Mouse (Mus musculus): ENCODE measurements at regions not wholly inside any gene's neighbourhood (a gene's known extent, or its start where the extent isn't known, plus 50 kb on each side); places are given as distances from the start of the nearest gene placed in this dataset.

DNA sequence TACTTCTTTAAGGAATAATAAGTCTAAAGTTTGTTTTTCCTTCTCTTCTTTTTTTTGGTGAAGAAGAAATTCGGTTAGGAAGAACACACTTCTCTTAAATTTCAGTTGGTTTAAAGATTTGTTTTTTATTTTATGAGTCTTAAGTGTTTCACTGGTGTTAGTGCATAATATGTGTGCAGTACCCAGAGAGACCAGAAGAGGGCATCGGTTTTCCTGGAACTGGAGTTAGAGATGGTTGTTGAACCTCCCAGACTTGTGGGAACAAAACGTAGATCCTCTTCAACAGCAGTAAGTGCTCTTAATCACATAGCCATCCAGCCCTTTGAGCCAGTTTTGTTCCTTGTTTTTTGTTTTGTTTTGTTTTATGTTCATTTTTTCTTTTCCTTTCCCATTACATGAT lies 101.5 kb upstream of the Nebl start:
- dilution Hi-C loops (cut with MboI; ENCODE audit: extremely low pct_ligation_motif_present, extremely low pct_unique_long_range_greater_than_20kb, low sequenced_read_pairs): no loop called here
- H3K9ac ChIP-seq (ENCODE audit: insufficient read depth, low read depth): no peak overlapping the region

DNA sequence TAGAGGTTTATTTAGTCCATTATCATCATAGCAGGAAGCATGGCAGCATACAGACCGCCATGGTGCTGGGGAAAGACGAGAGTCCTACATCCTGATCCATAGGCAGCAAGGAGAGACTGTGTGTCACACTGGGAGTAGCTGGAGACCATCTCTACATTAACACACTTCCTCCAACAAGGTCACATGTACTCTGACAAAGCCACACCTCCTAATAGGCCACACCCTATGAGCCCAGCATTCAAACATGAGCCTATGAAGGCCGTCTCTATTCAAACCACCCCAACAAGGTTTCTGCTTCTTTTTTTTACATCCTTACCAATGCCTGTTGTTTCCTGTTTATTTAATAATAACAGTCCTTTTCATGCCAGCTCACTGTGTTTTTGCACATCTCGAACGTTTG lies 99.0 kb upstream of the Nebl start:
- no peak overlapping the region for H3K4me2 ChIP-seq (ENCODE audit: insufficient read depth, low read depth, poor library complexity, severe bottlenecking)
- in situ Hi-C loops (cut with MboI; ENCODE audit: low pct_ligation_motif_present, low pct_unique_long_range_greater_than_20kb, low sequenced_read_pairs) (loop anchor here (25.0 kb wide), 1 partner anchor 193 kb away; no protein-coding TSS in a partner anchor), dilution Hi-C loops (cut with MboI; ENCODE audit: extremely low pct_ligation_motif_present, extremely low pct_unique_long_range_greater_than_20kb, low sequenced_read_pairs) (no loop called here)
- H3K4me1 ChIP-seq (ENCODE audit: control insufficient read depth in 1 of 2, insufficient read depth in 2 of 2): no peaks in the 10 kb centered on the region
- no peak overlapping the region for H3K27ac ChIP-seq (ENCODE audit: insufficient read depth, low read depth)
- no peak overlapping the region for H3K9ac ChIP-seq (ENCODE audit: insufficient read depth, low read depth)
- H3K79me2 ChIP-seq (replicated peaks; ENCODE audit: control insufficient read depth, extremely low read depth, insufficient read depth, poor library complexity, severe bottlenecking): no peaks in the 10 kb centered on the region
- H3K9me3 ChIP-seq (replicated peaks; ENCODE audit: low read length): peaks cover 2% of the 10 kb centered on the region
- no peak for DNase-seq (ENCODE audit: extremely low read depth)
- H3K27me3 ChIP-seq (replicated peaks): no peaks in the 10 kb centered on the region
- H3K4me3 ChIP-seq (replicated peaks in 1 of 3; ENCODE audit: low read depth in 2 of 3, low read length in 2 of 3, poor library complexity in 1 of 3): no peak overlapping the region
- no peaks in the 10 kb centered on the region for H3K36me3 ChIP-seq (replicated peaks in 1 of 2; ENCODE audit: control insufficient read depth in 1 of 2, insufficient read depth in 1 of 2, low read length in 1 of 2)
- TF ChIP-seq IRF4 (IDR thresholded peaks at IDR 0.05; ENCODE audit: low read depth, low read length): no peak
- no peak for TF ChIP-seq KAT2A (IDR thresholded peaks at IDR 0.05; ENCODE audit: insufficient replicate concordance, low read length)
- TF ChIP-seq USF1 (IDR thresholded peaks at IDR 0.05; ENCODE audit: low read depth, low read length): no peak
- no peak for TF ChIP-seq E2F4 (IDR thresholded peaks at IDR 0.05; ENCODE audit: insufficient replicate concordance, low read depth, low read length)
- no peak for TF ChIP-seq ETS1 (conservative IDR thresholded peaks at IDR 0.05; ENCODE audit: low read depth, low read length)
- no peak for TF ChIP-seq SMC3 (IDR thresholded peaks at IDR 0.05; ENCODE audit: low read depth, low read length)
- TF ChIP-seq POLR2AphosphoS2 (IDR thresholded peaks at IDR 0.05; ENCODE audit: low read depth, low read length): no peak
- TF ChIP-seq ZMIZ1 (IDR thresholded peaks at IDR 0.05; ENCODE audit: low read depth, low read length): no peak
- TF ChIP-seq BHLHE40 (IDR thresholded peaks at IDR 0.05; ENCODE audit: low read depth, low read length): no peak

More for the DNA sequence above, 101.5 kb upstream of the Nebl start:
- H3K4me2 ChIP-seq (ENCODE audit: insufficient read depth, low read depth, poor library complexity, severe bottlenecking): no peak overlapping the region
- TF ChIP-seq SMC3 (IDR thresholded peaks at IDR 0.05; ENCODE audit: low read depth, low read length): peak; percentile 2; the same call in 1 of the 2 replicates
- no peak for TF ChIP-seq HCFC1 (IDR thresholded peaks at IDR 0.05; ENCODE audit: low read depth, low read length)
- no peak for TF ChIP-seq JUND (conservative IDR thresholded peaks at IDR 0.05; ENCODE audit: low read depth, low read length)
- TF ChIP-seq MYC (IDR thresholded peaks at IDR 0.05; ENCODE audit: low read depth, low read length): no peak
- TF ChIP-seq CHD2 (IDR thresholded peaks at IDR 0.05; ENCODE audit: low read length): no peak
- no peak for TF ChIP-seq MEF2A (IDR thresholded peaks at IDR 0.05; ENCODE audit: borderline replicate concordance, low read depth, low read length)
- TF ChIP-seq UBTF (IDR thresholded peaks at IDR 0.05; ENCODE audit: low read depth, low read length): no peak
- no peak for TF ChIP-seq ZMIZ1 (IDR thresholded peaks at IDR 0.05; ENCODE audit: low read depth, low read length)
- TF ChIP-seq NRF1 (IDR thresholded peaks at IDR 0.05; ENCODE audit: low read depth, low read length): no peak
- TF ChIP-seq ZKSCAN1 (IDR thresholded peaks at IDR 0.05; ENCODE audit: borderline replicate concordance, low read depth, low read length): no peak
- TF ChIP-seq PAX5 (IDR thresholded peaks at IDR 0.05; ENCODE audit: low read length): no peak
- TF ChIP-seq CTCF (conservative IDR thresholded peaks at IDR 0.05 in 1 of 2, IDR thresholded peaks at IDR 0.05 in 1 of 2; ENCODE audit: low read depth in 2 of 2, low read length in 2 of 2): peak in 1 of 2 experiments; percentile 16; a peak in 1 of 4 replicates
- TF ChIP-seq ZNF384 (IDR thresholded peaks at IDR 0.05; ENCODE audit: low read depth, low read length): no peak
- H3K79me2 ChIP-seq (replicated peaks; ENCODE audit: control insufficient read depth, extremely low read depth, insufficient read depth, poor library complexity, severe bottlenecking): no peaks in the 10 kb centered on the region
- no peak overlapping the region for H3K27ac ChIP-seq (ENCODE audit: insufficient read depth, low read depth)
- H3K27me3 ChIP-seq (replicated peaks): no peaks in the 10 kb centered on the region
- no peak for DNase-seq (ENCODE audit: extremely low read depth)
- peaks cover 2% of the 10 kb centered on the region for H3K9me3 ChIP-seq (replicated peaks; ENCODE audit: low read length)
- no peaks in the 10 kb centered on the region for H3K4me1 ChIP-seq (ENCODE audit: control insufficient read depth in 1 of 2, insufficient read depth in 2 of 2)
- H3K36me3 ChIP-seq (replicated peaks in 1 of 2; ENCODE audit: control insufficient read depth in 1 of 2, insufficient read depth in 1 of 2, low read length in 1 of 2): no peaks in the 10 kb centered on the region
- no peak overlapping the region for H3K4me3 ChIP-seq (replicated peaks in 1 of 3; ENCODE audit: low read depth in 2 of 3, low read length in 2 of 3, poor library complexity in 1 of 3)
- in situ Hi-C loops (cut with MboI; ENCODE audit: low pct_ligation_motif_present, low pct_unique_long_range_greater_than_20kb, low sequenced_read_pairs): loop anchor here (25.0 kb wide), 1 partner anchor 195 kb away; no protein-coding TSS in a partner anchor
